Mouse (Mus musculus): ENCODE data around the gene Espl1. TPM values are rescaled to one million over a fixed set of nuclear protein-coding genes. Genes with fewer than 3 reads are reported as not detected.

Gene Espl1
- polyA plus RNA-seq, 1 experiment from 2014 or later: 7.5 TPM

DNA sequence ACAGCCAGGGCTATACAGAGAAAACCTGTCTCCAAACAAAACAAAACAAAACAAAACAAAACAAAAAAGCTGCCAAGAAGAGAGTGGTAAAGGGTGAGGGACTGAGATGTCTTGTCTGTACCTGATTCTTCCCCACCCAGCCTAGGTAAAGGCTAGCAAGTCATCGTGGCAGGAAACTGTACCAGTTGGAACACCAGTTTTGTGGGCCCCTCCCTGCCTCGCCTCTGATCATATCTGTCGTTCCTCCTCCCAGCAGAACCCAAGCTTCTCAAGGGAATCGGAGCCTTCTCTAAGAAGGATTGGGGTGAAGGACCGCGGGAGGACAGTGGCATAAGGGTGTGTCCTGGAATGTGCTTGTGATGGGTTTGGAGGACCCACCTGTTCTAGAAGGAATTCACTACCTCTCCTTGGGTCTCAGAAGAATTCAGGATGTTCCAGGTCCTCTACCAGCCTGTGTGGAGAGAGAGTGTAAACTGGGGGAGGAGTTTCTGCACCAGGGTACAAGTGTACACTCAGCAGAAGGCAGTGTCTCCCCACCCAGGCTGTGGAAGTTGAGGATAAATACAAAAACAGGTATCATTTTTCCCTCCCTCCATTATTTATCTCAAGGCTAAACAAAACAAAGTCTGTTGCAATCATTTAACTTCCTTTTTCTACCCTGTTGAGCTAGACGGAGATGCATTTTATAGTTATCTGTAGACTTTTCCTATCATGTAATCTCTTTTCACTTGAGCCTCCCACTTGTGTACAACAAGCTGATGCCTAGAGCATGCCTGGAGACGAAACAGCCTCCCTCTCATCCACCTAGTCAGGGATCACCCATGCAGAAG, 13.4 kb upstream of the Espl1 start:
- H3K4me1 ChIP-seq (replicated peaks; ENCODE audit: insufficient read depth, low read length): peaks cover 13% of the 10 kb centered on the region; the same call in 1 of the 2 replicates
- H3K4me3 ChIP-seq (replicated peaks; ENCODE audit: low read depth, low read length): no peak overlapping the region
- 66% methylated on average over 8 of the region's 8 CpGs for WGBS
- DNase-seq (ENCODE audit: low spot score) (no peak), ATAC-seq (replicated peaks; ENCODE audit: low FRiP score, low read depth) (no peak)
- H3K9me3 ChIP-seq (replicated peaks; ENCODE audit: low read length): no peaks in the 10 kb centered on the region
- TF ChIP-seq CTCF (IDR thresholded peaks at IDR 0.05; ENCODE audit: low read depth): no peak
- no peak overlapping the region for H3K27ac ChIP-seq
- H3K27me3 ChIP-seq (ENCODE audit: insufficient read depth, low read length): no peaks in the 10 kb centered on the region
- no peak overlapping the region for H3K4me2 ChIP-seq (ENCODE audit: low read length)
- H3K9ac ChIP-seq (ENCODE audit: low read depth, low read length): no peak overlapping the region
- peaks cover 9% of the 10 kb centered on the region for H3K36me3 ChIP-seq (ENCODE audit: insufficient read depth, low read length)

DNA sequence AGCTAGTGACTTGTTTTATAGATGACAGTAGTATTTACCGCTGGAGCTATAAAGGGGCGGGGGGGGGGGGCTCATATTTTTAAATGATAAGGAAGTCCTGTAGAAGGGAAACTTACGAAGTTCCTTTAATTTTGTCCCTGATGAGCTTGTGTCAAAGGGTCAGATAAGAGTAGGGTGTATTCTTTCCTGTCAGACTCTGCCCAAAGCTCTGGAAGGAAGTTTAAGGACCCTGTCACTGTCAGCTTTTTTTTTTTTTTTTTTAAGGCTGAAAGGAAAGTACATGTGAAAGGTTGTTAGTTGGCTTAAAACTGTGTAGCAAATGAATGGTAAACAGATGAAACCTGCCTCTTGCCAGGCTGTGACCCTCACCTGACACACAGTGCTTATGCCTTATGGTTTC, 12.4 kb upstream of the Espl1 start:
- H3K27me3 ChIP-seq (ENCODE audit: insufficient read depth, low read length): no peaks in the 10 kb centered on the region
- ATAC-seq (replicated peaks; ENCODE audit: low FRiP score, low read depth) (no peak), DNase-seq (ENCODE audit: low spot score) (no peak)
- no peak overlapping the region for H3K27ac ChIP-seq
- peaks cover 9% of the 10 kb centered on the region for H3K36me3 ChIP-seq (ENCODE audit: insufficient read depth, low read length)
- TF ChIP-seq CTCF (IDR thresholded peaks at IDR 0.05; ENCODE audit: low read depth): no peak
- no peak overlapping the region for H3K4me3 ChIP-seq (replicated peaks; ENCODE audit: low read depth, low read length)
- H3K4me1 ChIP-seq (replicated peaks; ENCODE audit: insufficient read depth, low read length): peaks cover 13% of the 10 kb centered on the region; the same call in 1 of the 2 replicates
- H3K4me2 ChIP-seq (ENCODE audit: low read length): no peak overlapping the region
- no peak overlapping the region for H3K9ac ChIP-seq (ENCODE audit: low read depth, low read length)
- 67% methylated on average over 3 of the region's 3 CpGs for WGBS
- no peaks in the 10 kb centered on the region for H3K9me3 ChIP-seq (replicated peaks; ENCODE audit: low read length)

DNA sequence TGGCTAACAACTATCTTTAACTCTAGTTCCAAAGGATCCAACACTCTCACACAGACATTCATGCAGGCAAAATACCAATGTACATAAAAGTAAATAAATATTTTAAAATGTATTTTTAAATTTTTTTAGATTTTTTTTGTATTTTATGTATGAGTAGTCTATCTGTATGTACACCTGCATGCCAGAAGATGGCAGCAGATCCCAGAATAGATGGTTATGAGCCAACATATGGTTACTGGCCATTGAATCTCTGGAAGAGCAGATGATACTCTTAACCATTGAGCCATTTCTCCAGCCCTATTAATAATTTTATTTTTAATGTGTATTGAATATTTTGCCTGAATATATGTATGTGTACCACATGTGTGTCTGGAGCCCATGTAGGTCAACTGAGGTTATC, 8.7 kb upstream of the Espl1 start:
- Histone ChIP-seq H3K27me3 (ENCODE audit: insufficient read depth, low read length) (no peaks in the 10 kb centered on the region), H3K9ac (ENCODE audit: low read depth, low read length) (no peak overlapping the region), H3K4me1 (replicated peaks; ENCODE audit: insufficient read depth, low read length) (no peaks in the 10 kb centered on the region), H3K4me2 (ENCODE audit: low read length) (no peak overlapping the region), H3K4me3 (replicated peaks; ENCODE audit: low read depth, low read length) (no peak overlapping the region), H3K27ac (no peak overlapping the region), H3K36me3 (ENCODE audit: insufficient read depth, low read length) (no peaks in the 10 kb centered on the region), H3K9me3 (replicated peaks; ENCODE audit: low read length) (no peaks in the 10 kb centered on the region)
- peak; percentile 78 for DNase-seq (ENCODE audit: low spot score)
- peak; percentile 75 for TF ChIP-seq CTCF (IDR thresholded peaks at IDR 0.05; ENCODE audit: low read depth)
- ATAC-seq (replicated peaks; ENCODE audit: low FRiP score, low read depth): no peak

DNA sequence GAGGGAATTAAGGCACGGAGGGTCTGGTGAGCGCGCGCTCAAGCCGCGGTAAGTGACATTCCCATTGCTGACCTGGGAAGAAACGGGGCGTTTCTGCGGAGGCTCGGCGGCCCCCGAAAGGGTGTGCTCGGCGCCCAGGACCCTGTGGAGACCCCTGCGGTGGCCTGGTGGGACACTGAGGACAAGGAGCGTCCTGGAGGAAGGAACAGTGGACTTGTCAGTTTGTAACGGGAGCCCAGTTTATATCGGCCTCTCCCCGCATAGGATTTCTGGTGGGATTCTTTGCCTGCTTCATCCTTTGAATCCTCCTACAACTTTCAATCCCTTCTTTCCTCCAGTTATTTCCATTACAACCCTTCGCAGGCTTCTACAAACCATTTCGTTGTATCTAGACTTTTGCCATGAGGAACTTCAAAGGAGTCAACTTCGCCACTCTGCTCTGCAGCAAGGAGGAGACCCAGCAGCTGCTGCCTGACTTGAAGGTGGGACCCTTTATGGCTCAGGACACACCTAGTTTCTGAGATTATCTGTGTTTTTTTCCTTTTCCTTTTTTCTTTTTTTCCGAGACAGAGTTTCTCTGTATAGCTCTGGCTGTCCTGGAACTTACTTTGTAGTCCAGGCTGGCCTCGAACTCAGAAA, 421 bp downstream of the Espl1 start:
- ATAC-seq (replicated peaks; ENCODE audit: low FRiP score, low read depth): peak; percentile 42
- no peak for TF ChIP-seq CTCF (IDR thresholded peaks at IDR 0.05; ENCODE audit: low read depth)
- Histone ChIP-seq H3K9ac (ENCODE audit: low read depth, low read length) (peak overlapping the region; percentile 56), H3K4me1 (replicated peaks; ENCODE audit: insufficient read depth, low read length) (no peaks in the 10 kb centered on the region), H3K9me3 (replicated peaks; ENCODE audit: low read length) (no peaks in the 10 kb centered on the region), H3K27ac (no peak overlapping the region), H3K27me3 (ENCODE audit: insufficient read depth, low read length) (no peaks in the 10 kb centered on the region), H3K36me3 (ENCODE audit: insufficient read depth, low read length) (peaks cover 11% of the 10 kb centered on the region; the same call in 1 of the 2 replicates), H3K4me2 (ENCODE audit: low read length) (peak overlapping the region; percentile 96), H3K4me3 (replicated peaks; ENCODE audit: low read depth, low read length) (peak overlapping the region; percentile 65)
- 3% methylated on average over 24 of the region's 24 CpGs for WGBS
- DNase-seq (ENCODE audit: low spot score): no peak

DNA sequence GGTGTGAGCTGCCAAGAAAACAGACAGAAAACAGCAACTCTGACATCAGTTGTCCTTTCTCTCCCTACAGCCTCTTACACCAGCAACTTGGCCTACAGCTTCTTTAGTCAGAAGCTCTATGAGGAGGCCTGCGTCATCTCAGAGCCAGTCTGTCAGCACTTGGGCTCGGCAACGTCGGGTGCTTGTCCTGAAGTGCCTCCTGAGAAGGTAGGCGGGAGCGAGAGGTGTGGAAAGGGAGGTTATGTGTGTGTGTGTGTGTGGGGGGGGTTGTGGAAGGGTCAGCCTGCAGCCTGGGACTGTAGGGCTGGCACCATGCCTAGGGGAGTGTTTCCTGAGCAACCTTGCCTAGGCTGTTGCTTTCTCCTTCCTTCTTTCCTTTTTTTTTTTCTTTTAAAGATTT, 6.5 kb downstream of the Espl1 start:
- 69% methylated on average over 6 of the region's 6 CpGs for WGBS
- Histone ChIP-seq H3K4me3 (replicated peaks; ENCODE audit: low read depth, low read length) (no peak overlapping the region), H3K36me3 (ENCODE audit: insufficient read depth, low read length) (peaks cover 35% of the 10 kb centered on the region), H3K4me2 (ENCODE audit: low read length) (no peak overlapping the region), H3K9me3 (replicated peaks; ENCODE audit: low read length) (no peaks in the 10 kb centered on the region), H3K4me1 (replicated peaks; ENCODE audit: insufficient read depth, low read length) (no peaks in the 10 kb centered on the region), H3K27me3 (ENCODE audit: insufficient read depth, low read length) (no peaks in the 10 kb centered on the region), H3K9ac (ENCODE audit: low read depth, low read length) (no peak overlapping the region), H3K27ac (no peak overlapping the region)
- DNase-seq (ENCODE audit: low spot score) (no peak), ATAC-seq (replicated peaks; ENCODE audit: low FRiP score, low read depth) (no peak)
- TF ChIP-seq CTCF (IDR thresholded peaks at IDR 0.05; ENCODE audit: low read depth): no peak

DNA sequence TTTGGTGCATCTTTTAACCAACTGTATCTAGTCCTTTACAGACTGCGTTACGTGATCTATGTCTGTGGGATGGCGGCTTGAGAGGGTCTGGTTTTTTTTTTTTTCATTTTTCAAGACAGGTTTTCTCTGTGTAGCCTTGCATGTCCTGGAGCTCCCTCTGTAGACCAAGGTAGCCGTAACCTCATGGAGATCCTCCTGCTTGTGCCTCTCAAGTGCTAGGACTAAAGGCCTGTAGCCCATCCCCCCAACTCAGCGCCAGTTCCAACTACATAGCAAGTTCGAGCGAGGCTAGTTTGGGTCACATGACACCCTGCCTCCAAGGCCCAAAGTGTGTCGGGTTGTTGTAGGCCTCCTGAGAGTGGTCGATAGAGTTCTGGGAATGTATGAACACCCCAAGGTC, 12.7 kb downstream of the Espl1 start:
- no peak overlapping the region for H3K4me3 ChIP-seq (replicated peaks; ENCODE audit: low read depth, low read length)
- H3K36me3 ChIP-seq (ENCODE audit: insufficient read depth, low read length): peaks cover 29% of the 10 kb centered on the region
- no peak for DNase-seq (ENCODE audit: low spot score)
- no peak overlapping the region for H3K9ac ChIP-seq (ENCODE audit: low read depth, low read length)
- 83% methylated on average over 9 of the region's 9 CpGs for WGBS
- no peaks in the 10 kb centered on the region for H3K9me3 ChIP-seq (replicated peaks; ENCODE audit: low read length)
- no peaks in the 10 kb centered on the region for H3K27me3 ChIP-seq (ENCODE audit: insufficient read depth, low read length)
- H3K4me2 ChIP-seq (ENCODE audit: low read length): no peak overlapping the region
- no peak for TF ChIP-seq CTCF (IDR thresholded peaks at IDR 0.05; ENCODE audit: low read depth)
- H3K27ac ChIP-seq: no peak overlapping the region
- no peak for ATAC-seq (replicated peaks; ENCODE audit: low FRiP score, low read depth)
- no peaks in the 10 kb centered on the region for H3K4me1 ChIP-seq (replicated peaks; ENCODE audit: insufficient read depth, low read length)

Data from kidney, postnatal 0 days (tissue).